Mouse (Mus musculus) kidney, embryonic 16.5 days (tissue): ENCODE measurements around the gene Capn5. TPM values are rescaled to one million over a fixed set of nuclear protein-coding genes. Genes with fewer than 3 reads are reported as not detected.

Source experiments
- ATAC-seq: fragments of 200-750 bp; cut with Nextera tagmentation; 2 replicates; pipeline ENCODE4 v1.8.0; 2017; ENCODE audit warnings: moderate TSS enrichment; ENCODE audit not compliant: low FRiP score, low TSS enrichment
- H3K27ac ChIP-seq: fragments of 300-500 bp; sonication (generic); 2 replicates; pipeline ENCODE4 v1.5.1; 2014; ENCODE audit warnings: low read length
- H3K27me3 ChIP-seq: fragments of 300-500 bp; sonication (generic); 2 replicates; pipeline ENCODE4 v1.6.1; 2014; ENCODE audit warnings: low read length, control low read depth, mixed read lengths; ENCODE audit not compliant: insufficient read depth
- H3K36me3 ChIP-seq: fragments of 300-500 bp; sonication (generic); 2 replicates; pipeline ENCODE4 v1.6.1; 2014; ENCODE audit warnings: low read length, control low read depth, mixed read lengths; ENCODE audit not compliant: insufficient read depth
- H3K4me1 ChIP-seq: fragments of 300-500 bp; sonication (generic); 2 replicates; pipeline ENCODE4 v1.6.1; 2014; ENCODE audit warnings: low read length, control low read depth, mixed read lengths; ENCODE audit not compliant: insufficient read depth
- H3K4me2 ChIP-seq: fragments of 300-500 bp; sonication (generic); replicated peaks from 2 replicates; pipeline ENCODE4 v1.6.1; 2014; ENCODE audit warnings: low read depth, low read length
- H3K4me3 ChIP-seq: fragments of 300-500 bp; sonication (generic); 2 replicates; pipeline ENCODE4 v1.5.1; 2014; ENCODE audit warnings: mild to moderate bottlenecking, low read length
- H3K9ac ChIP-seq: fragments of 300-500 bp; sonication (generic); replicated peaks from 2 replicates; pipeline ENCODE4 v1.6.1; 2014; ENCODE audit warnings: low read length
- H3K9me3 ChIP-seq: fragments of 300-500 bp; sonication (generic); 2 replicates; pipeline ENCODE4 v1.6.1; 2016; ENCODE audit warnings: low read length, control low read depth
- WGBS: fragments of 180-500 bp; shearing (Covaris S2); extraction: QIAGEN DNeasy Blood & Tissue Kit; methylation state at CpG from one replicate; pipeline ENCODE4 v1.1.7; 2014; 5-methylcytosine and 5-hydroxymethylcytosine counted together
- polyA plus RNA-seq: library from polyadenylated mRNA; unstranded; fragments of >200 nt; fragmentation: Nextera tagmentation; extraction: Ambion mirVana; gene quantifications from 2 replicates; pipeline ENCODE4 v1.2.1, GENCODE M21; 2015

Gene Capn5
- polyA plus RNA-seq, 1 experiment from 2014 or later, result 17.4 TPM

GRCm38 (mm10) chr7:98106272-98106671, 71.8 kb downstream of the Capn5 start:
- no peak for ATAC-seq
- H3K27ac ChIP-seq, result peak overlapping the region; percentile 86; the same call in 1 of the 2 replicates
- H3K27me3 ChIP-seq, result peaks cover 10% of the 10 kb centered on the region; the same call in 1 of the 2 replicates
- no peaks in the 10 kb centered on the region for H3K9me3 ChIP-seq
- H3K4me3 ChIP-seq, result no peak overlapping the region
- no peak overlapping the region for H3K9ac ChIP-seq
- peaks cover 34% of the 10 kb centered on the region for H3K4me1 ChIP-seq
- H3K36me3 ChIP-seq, result no peaks in the 10 kb centered on the region
- 78% methylated on average over 7 of the region's 7 CpGs for WGBS
- H3K4me2 ChIP-seq, result no peak overlapping the region

- peak overlapping the region; percentile 86 for H3K27ac ChIP-seq
- 25% methylated on average over 16 of the region's 16 CpGs for WGBS
- no peaks in the 10 kb centered on the region for H3K9me3 ChIP-seq
- peak; percentile 89 for ATAC-seq
- peaks cover 29% of the 10 kb centered on the region for H3K4me1 ChIP-seq
- H3K4me2 ChIP-seq, result no peak overlapping the region
- H3K27me3 ChIP-seq, result no peaks in the 10 kb centered on the region
- no peaks in the 10 kb centered on the region for H3K36me3 ChIP-seq
- no peak overlapping the region for H3K4me3 ChIP-seq
- 0 out of 2 replicates have a peak overlapping the region, but pooled peaks have one; percentile 47 for H3K9ac ChIP-seq
Measured at GRCm38 (mm10) chr7:98104481-98105435, 73.3 kb downstream of the Capn5 start.

- 54% methylated on average over 5 of the region's 5 CpGs for WGBS
- H3K4me1 ChIP-seq, result peaks cover 29% of the 10 kb centered on the region
- no peaks in the 10 kb centered on the region for H3K27me3 ChIP-seq
- no peaks in the 10 kb centered on the region for H3K9me3 ChIP-seq
- no peaks in the 10 kb centered on the region for H3K36me3 ChIP-seq
- H3K27ac ChIP-seq, result peak overlapping the region; percentile 86
- H3K4me3 ChIP-seq, result no peak overlapping the region
- ATAC-seq, result 0 out of 2 replicates have a peak, but pooled peaks have one; percentile 1
- H3K4me2 ChIP-seq, result no peak overlapping the region
- H3K9ac ChIP-seq, result no peak overlapping the region
Measured at GRCm38 (mm10) chr7:98103942-98104292, 74.2 kb downstream of the Capn5 start.

- 14% methylated on average over 24 of the region's 26 CpGs for WGBS
- ATAC-seq, result 0 out of 2 replicates have a peak, but pooled peaks have one; percentile 14
- no peaks in the 10 kb centered on the region for H3K27me3 ChIP-seq
- H3K27ac ChIP-seq, result peak overlapping the region; percentile 86; the same call in 1 of the 2 replicates
- H3K36me3 ChIP-seq, result no peaks in the 10 kb centered on the region
- H3K9ac ChIP-seq, result peak overlapping the region; percentile 58
- peaks cover 29% of the 10 kb centered on the region for H3K4me1 ChIP-seq
- peak overlapping the region; percentile 20 for H3K4me3 ChIP-seq
- H3K9me3 ChIP-seq, result no peaks in the 10 kb centered on the region
- peak overlapping the region; percentile 46 for H3K4me2 ChIP-seq
Measured at GRCm38 (mm10) chr7:98103002-98103941, 74.8 kb downstream of the Capn5 start.

- Histone ChIP-seq H3K36me3 (peaks cover 4% of the 10 kb centered on the region), H3K4me3 (no peak overlapping the region), H3K4me1 (peaks cover 29% of the 10 kb centered on the region), H3K9me3 (peaks cover 4% of the 10 kb centered on the region; the same call in 1 of the 2 replicates), H3K9ac (peak overlapping the region; percentile 58), H3K27ac (no peak overlapping the region), H3K4me2 (peak overlapping the region; percentile 46; the same call in 1 of the 2 replicates), H3K27me3 (no peaks in the 10 kb centered on the region)
- 96% methylated on average over 11 of the region's 11 CpGs for WGBS
- ATAC-seq, result no peak
Measured at GRCm38 (mm10) chr7:98102488-98102887, 75.6 kb downstream of the Capn5 start.

- Histone ChIP-seq H3K9me3 (peaks cover 13% of the 10 kb centered on the region; the same call in 1 of the 2 replicates), H3K4me2 (no peak overlapping the region), H3K4me3 (no peak overlapping the region), H3K4me1 (no peaks in the 10 kb centered on the region), H3K36me3 (peaks cover 15% of the 10 kb centered on the region), H3K9ac (no peak overlapping the region), H3K27ac (no peak overlapping the region), H3K27me3 (no peaks in the 10 kb centered on the region)
- WGBS, result 94% methylated on average over 8 of the region's 8 CpGs
- ATAC-seq, result no peak
Measured at GRCm38 (mm10) chr7:98097557-98097956, 80.5 kb downstream of the Capn5 start.

- H3K9ac ChIP-seq, result no peak overlapping the region
- peaks cover 13% of the 10 kb centered on the region; the same call in 1 of the 2 replicates for H3K9me3 ChIP-seq
- no peaks in the 10 kb centered on the region for H3K4me1 ChIP-seq
- 92% methylated on average over 4 of the region's 4 CpGs for WGBS
- no peak overlapping the region for H3K27ac ChIP-seq
- H3K4me2 ChIP-seq, result no peak overlapping the region
- no peaks in the 10 kb centered on the region for H3K27me3 ChIP-seq
- no peak for ATAC-seq
- no peak overlapping the region for H3K4me3 ChIP-seq
- peaks cover 15% of the 10 kb centered on the region for H3K36me3 ChIP-seq
Measured at GRCm38 (mm10) chr7:98095852-98096251, 82.2 kb downstream of the Capn5 start.

- no peaks in the 10 kb centered on the region for H3K36me3 ChIP-seq
- H3K9me3 ChIP-seq, result no peaks in the 10 kb centered on the region
- no peak overlapping the region for H3K4me3 ChIP-seq
- H3K9ac ChIP-seq, result no peak overlapping the region
- H3K27ac ChIP-seq, result no peak overlapping the region
- ATAC-seq, result no peak
- H3K27me3 ChIP-seq, result no peaks in the 10 kb centered on the region
- 53% methylated on average over 2 of the region's 2 CpGs for WGBS
- H3K4me1 ChIP-seq, result peaks cover 22% of the 10 kb centered on the region; the same call in 1 of the 2 replicates
- no peak overlapping the region for H3K4me2 ChIP-seq
Measured at GRCm38 (mm10) chr7:98086346-98086745, 91.7 kb downstream of the Capn5 start.

- Histone ChIP-seq H3K4me3 (0 out of 2 replicates have a peak overlapping the region, but pooled peaks have one; percentile 12), H3K9me3 (no peaks in the 10 kb centered on the region), H3K27ac (peak overlapping the region; percentile 59; the same call in 1 of the 2 replicates), H3K4me1 (peaks cover 22% of the 10 kb centered on the region; the same call in 1 of the 2 replicates), H3K9ac (peak overlapping the region; percentile 28; the same call in 1 of the 2 replicates), H3K4me2 (peak overlapping the region; percentile 17; the same call in 1 of the 2 replicates), H3K27me3 (no peaks in the 10 kb centered on the region), H3K36me3 (no peaks in the 10 kb centered on the region)
- 75% methylated on average over 7 of the region's 7 CpGs for WGBS
- ATAC-seq, result no peak
Measured at GRCm38 (mm10) chr7:98085314-98085713, 92.8 kb downstream of the Capn5 start.
